Mouse (Mus musculus) layer of hippocampus, adult 8-10 months (tissue): ENCODE data around the gene Pa2g4. TPM values are rescaled to one million over a fixed set of nuclear protein-coding genes. Genes with fewer than 3 reads are reported as not detected.
A peak's percentile ranks its signal among the peaks of the same experiment; 100 is the strongest.

Source experiments
- DNase-seq, 2 experiments: peaks; one replicate each; pipeline ENCODE4 v3.0.0; 2022; ENCODE audit warnings: low spot score in 2 of 2
- total RNA-seq, 4 experiments: library from RNA; stranded (reverse); gene quantifications; 2 replicates each; pipeline ENCODE4 v1.2.4; 2022

Pa2g4 gene
- total RNA-seq, 4 experiments from 2014 or later, result 58.7 to 62.0 (median 59.0) TPM

DNA sequence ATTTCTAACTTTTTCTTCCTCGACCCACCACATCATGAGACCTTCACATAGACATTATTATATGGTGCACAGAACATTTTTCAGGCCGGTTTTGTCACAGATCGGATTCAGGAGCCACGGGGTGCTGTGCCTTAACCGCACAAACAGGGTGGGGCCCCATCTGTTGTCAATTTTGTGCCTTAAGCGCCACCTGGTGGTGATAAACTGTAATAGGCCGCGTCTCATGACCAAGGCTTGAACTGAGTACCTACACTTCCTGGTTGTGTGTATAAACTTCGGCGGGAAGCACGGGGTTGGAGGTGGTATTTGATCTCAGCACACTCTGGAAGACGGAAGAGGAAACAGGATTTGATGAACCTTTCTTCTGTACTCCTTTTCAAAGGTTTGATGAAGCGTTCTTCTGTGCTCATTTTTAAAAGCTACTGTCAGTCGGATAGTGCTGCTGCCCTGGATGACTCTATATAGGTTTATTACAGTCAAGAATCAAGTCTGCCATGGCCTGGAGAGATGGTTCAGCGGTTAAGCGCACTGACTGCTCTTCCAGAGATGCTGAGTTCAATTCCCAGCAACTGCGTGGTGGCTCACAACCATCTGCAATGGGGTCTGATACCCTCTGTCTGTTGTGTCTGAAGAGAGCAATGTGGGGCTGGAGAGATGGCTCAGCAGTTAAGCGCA, 29.4 kb downstream of the Pa2g4 start:
- DNase-seq, result peak; percentile 84 to 93

DNA sequence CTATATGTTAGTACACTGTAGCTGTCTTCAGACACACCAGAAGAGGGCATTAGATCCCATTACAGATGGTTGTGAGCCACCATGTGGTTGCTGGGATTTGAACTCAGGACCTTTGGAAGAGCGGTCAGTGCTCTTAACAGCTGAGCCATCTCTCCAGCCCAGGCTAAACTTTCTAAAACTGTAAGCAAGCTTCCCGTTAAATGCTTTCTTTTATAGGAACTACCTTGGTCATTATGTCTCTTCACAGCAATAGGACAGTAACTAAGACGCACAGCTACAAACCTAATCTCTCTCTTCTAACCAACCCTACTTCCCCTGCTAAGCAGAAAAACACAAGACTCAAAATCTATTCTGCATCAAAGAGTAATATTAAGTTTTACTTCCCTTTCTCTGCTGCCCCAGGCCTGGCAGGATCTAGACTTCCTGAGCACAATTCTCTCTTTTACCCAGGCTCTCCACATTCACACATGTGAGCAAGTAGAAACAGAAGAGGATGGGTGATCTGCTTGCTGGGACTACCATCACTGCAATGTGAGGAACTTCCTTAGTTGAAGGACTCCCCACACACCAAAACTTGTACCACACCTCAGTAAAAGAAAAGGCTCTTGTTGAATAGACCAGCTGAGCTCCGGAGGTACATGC, 30.0 kb downstream of the Pa2g4 start:
- no peak for DNase-seq

DNA sequence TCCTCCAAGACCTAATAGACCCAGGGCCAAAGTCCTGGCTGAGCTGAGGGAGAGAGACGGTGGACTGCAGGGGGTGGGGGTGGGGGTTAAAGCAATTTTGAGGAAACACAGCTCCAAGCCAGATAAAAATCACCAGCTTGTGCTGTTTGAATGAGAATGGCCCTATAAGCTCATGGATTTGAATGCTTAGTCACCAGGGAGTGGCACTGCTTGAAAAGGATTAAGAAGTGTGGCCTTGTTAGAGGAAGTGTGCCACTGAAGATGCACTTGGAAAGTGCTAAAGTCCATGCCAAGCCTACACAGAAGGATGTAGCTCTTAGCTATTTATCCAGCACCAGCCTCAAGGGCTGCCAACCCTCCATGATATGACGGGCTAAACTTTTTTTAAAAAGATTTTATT, 30.6 kb downstream of the Pa2g4 start:
- DNase-seq, result no peak

DNA sequence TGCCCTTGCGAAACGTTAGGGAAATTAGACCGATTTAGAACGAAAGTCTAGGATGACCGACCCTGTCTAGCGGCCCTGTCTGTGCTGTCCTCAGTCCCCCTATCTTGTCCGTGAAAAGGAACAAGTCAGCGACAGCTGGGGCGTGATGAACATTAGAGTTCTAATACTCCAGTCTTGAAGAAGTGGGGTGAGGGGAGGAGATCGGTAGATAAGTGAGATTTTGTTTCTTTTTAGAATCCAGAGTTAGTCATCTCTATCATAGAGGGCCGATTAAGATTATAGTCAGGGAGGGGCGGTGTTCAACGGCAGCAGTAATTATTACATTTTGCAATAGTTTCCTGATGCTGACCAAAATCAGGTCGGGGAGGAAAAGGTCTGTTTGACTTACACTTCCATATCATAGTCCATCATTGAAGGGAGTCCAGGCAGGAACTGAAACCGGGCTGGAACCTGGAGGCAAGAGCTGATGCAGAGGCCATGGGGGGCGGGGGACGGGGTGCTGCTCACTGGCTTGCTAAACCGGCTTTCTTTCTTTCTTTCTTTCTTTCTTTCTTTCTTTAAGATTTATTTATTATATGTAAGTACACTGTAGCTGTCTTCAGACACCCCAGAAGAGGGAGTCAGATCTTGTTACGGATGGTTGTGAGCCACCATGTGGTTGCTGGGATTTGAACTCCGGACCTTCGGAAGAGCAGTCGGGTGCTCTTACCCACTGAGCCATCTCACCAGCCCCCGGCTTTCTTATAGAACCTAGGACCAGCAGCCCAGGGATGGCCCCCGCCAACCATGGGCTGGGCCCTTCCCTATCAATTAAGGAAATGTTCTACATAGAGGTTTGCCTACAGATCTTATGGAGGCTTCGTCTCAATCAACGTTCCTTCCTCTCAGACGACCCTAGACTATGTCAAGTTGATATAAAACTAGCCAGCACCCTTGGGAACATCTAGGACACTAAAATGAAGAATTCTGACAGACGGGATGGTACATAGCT, 39.1 kb downstream of the Pa2g4 start:
- no peak for DNase-seq

DNA sequence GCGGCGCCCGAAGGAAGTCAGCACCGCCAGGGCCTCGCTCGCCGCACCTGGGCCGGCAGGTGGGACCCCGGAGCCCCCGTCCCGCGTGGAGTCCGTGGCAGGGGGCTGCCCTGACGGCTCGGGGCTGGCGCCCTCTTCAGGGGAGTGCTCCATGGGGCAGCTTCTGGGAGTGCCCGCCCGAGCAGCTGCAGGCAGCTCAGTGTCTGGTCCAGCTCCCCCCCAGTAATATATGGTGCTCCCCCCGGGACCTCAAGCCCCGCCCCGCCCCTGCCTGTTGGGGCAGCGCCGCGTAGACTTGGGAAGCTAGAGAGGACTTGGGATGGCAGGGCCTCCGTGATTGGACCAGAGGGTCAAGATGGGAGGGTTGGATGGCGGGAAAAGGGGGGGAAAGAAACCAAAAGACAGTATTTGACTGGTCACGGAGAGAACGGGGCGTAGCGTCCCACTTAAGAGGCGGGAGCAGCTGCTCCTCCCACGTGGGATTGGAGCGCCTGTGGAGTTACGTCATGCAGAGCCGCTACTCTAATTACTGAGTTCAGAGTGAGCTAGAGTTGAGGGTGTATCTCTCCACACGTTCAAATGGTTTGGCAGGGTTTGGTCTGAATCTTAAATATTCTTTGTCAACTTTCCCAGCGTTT, 40.0 kb downstream of the Pa2g4 start, which contains the start of gene Esyt1:
Esyt1 (minus strand) TSS at position 201 of the 638 bp plus-strand sequence.
- peak; percentile 87 to 93 for DNase-seq

DNA sequence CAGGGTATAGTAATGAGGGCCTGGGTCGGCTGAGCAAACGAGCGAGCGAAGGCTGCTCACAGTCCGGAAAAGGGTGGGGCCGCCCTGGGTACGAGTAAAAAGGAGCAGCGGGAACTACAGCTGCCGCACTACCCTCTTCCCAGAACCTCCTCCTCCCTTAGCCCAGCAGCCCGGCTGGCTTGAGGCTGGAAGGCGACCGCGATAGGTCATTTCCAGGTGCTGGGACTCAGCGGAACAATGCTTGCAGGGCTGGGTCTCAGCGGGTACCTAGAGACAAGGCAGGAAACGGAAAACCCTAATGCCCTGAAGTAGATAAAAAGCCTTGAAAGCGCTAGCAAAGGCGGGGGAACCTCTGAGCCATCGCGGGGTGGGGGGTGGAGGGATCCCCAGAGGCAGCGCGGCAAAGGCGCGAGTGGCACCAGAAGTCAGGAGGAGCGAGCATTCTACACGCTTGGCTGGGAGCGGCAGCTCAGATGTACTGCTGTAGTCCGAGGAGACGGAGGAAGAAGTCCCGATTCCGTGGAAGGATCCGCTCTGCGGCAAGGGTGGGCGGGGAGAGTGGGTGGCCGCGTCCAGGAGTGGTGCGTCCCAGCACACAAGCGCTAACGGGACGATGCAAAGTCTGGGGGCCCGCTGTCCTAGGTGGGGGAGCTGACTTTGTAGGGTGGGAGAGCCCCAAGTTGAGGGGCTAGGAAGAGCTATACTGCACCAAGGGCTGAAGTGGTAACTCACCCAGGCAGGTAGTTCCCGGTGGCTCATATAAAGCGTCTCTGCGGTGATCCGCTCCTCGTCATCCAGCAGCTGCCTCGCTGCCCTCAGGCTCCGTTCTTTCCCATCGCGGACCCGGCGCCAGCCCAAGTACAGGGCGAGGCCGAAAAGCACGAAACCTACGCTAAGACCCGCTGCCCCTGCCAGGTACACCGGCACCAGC, 40.8 kb downstream of the Pa2g4 start:
- no peak for DNase-seq

DNA sequence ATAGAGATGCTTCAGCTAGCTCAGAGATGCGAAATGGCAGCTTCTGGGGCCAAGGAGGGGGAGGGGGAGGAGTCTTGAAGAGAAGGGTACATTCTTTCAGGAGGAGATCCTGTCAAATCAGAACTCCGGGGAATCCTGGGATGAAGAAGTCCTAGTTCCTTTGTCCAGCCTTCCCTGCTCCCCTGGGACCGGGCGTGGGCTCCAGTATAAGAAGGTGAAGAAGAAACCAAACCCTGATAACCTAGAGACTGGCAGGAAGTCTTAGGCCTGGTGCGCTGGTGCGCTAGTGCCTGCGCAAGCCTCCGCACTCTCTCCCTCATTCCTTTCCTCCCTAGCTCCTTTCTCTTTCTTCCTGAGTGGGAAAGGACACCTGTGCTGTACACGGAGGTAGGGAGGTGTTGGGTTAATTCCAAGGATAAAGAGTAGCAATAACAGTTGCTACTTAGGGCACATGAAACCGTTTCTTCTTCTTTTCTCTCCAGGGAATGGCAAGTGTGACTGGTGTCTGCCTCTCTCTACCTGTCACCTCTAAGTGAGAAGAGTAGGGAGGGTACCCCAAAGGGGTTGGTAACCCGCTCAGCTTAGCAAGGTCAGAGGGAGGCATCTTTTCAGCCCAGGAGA, 41.6 kb downstream of the Pa2g4 start:
- DNase-seq, result no peak

DNA sequence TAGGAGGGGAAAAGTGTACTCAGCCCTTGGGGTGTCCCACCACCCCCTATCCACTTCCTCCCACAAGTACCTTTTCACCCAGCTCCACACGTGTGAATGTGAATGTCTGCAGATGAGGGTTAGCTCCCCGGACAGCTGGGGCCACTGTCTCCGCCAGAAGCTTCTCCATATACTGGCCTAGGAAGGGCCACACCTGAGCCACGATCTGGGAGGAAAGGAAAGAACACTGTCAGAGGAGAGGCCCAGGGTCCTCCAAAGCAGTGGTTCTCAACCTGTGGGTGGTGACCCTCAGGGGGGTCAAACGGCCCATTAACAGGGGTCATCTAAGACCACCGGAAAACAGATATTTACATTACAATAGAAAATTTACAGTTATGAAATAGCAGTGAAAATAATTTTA, 43.4 kb downstream of the Pa2g4 start:
- DNase-seq, result no peak

DNA sequence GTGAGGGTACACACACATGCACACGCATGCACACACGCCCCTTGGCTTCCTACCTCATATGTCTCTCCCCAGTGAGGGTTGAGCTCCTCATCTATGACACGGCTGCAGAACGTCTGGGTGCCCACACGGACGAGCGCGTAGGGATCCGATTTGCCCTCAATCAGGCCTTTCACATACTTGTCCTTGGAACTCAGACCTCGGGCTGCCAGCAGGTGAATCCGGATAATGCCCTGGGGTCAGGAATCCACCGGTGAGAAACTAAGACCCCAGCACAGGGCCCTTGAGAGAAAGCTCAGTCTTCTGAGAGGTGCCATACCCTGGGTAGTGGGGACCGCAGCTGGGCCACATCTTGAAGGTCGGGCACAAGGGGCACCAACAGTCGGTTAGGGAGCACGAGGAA, 45.2 kb downstream of the Pa2g4 start:
- no peak for DNase-seq

DNA sequence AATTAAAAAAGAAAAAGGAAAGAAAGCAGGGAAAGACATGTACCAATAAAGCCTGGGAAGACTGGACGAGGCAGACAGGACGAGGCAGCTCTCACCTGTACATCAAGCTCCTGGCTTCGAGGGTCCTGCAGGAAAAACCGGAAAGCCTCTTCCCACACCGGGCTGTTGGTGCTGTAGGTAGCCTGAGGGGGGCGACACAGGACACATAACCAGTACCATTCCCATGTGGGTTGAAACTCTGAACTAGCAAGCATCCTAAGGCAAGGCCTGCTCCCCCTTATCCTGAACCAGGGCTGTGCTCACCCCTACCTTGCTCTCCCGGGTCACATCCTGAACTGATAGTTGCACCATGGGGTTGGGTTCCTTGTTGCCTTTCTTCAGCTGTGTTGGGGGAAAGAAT, 47.0 kb downstream of the Pa2g4 start:
- DNase-seq, result no peak

DNA sequence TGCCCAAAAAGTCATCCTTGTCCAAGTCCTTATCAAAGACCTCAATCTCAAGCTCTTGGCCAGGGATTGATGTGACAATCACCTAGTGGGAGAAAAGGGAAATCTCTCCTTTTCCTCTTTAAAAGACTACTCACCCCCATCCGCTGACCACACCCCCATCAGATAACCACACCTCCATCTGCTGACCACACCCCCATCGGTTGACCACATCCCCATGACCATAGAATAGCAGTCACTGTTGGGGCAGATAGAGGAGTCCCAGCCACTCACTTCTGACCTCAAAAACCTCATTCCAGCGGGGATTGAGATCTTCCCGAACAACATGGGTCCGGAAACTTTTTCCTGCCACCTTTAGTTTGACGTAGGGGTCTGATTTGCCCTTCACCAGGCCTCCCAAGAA, 49.1 kb downstream of the Pa2g4 start:
- no peak for DNase-seq

DNA sequence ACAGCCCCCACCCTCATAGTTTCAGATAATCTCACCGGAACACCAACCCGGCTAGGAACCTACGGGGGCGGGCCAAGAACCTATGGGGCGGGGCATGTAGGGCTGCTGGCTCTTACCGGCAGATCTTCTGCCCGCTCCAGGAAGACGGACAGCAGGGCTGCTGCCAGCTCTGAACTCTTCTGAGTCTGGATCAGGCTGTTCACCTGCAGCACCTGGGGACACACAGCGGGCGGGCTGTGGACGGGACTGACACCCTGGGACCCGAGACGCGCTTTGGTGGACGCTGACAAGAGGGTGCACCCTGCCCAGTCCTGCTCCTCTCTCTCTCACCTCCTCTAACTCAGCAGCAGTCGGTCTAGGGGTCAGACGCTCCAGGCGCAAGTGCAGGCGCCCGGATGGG, 49.8 kb downstream of the Pa2g4 start:
- no peak for DNase-seq

DNA sequence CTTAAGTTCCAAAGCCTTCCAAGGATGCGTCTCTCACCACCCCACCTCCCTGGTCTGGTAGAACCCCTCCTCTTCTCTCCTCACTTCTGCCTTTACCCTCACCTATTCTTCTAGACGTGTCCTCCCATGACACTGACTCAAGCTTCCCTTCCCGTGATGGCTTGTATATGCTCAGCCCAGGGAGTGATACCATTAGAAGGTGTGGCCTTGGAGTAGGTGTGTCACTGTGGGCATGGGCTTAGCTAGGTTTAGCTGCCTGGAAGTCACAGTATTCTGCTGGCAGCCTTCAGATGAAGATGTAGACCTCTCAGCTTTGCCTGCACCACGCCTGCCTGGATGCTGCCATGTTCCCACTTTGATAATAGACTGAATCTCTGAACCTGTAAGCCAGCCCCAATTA, 50.7 kb downstream of the Pa2g4 start:
- DNase-seq, result no peak

DNA sequence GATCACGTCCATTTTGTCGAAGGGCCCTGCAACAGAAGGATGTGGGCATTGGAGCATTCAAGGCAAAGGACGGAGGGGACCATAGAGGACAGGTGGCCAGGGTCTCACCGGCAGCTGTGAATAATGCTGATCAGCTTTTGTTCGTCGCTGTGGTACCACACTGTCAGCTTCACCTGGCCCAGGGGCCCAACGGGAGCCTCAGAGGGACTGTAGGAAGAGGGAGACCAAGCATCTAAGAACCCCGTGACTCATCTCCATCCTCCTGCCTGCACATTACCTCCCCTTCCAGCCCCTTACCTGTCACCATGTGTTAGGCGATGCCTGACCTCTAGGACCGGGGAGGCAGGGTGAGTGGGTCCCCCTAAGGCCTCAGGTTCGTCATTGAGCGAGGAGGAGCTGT, 54.0 kb downstream of the Pa2g4 start:
- DNase-seq, result no peak

DNA sequence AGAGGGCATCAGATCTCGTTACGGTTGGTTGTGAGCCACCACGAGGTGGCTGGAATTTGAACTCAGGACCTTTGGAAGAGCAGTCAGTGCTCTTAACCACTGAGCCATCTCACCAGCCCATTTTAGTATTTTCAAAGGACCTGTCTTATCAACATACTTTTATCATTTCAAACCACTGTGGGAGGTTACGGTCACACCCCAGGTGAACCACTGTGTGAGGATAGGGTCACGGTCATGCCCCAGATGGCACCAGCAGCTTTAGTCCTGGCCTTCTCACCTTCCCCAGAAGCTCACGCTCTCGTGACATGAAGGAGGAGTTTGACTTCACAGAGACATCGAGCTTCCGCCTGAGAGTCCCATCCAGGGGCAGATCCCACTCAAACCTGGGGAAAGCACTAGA, 54.6 kb downstream of the Pa2g4 start:
- DNase-seq, result no peak

DNA sequence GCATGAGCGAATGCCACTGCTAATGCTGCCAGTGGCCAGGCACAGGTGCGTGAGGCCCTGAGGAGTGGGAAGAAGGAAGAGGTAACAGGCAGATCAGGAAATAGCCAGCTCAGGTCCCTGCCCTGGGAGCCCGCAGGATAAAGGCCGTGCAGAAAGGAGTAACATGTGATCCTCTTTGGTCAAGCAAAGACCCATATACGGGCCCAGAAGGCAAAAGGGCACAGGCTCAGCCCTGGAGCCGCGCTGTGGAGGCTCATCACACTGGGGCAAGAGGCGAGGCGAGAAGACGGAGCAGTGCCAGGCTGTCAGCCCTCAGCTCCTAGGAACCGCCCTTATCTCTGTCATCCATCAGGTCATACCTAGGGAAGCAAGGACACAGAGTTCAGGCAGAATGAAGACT, 55.5 kb downstream of the Pa2g4 start:
- no peak for DNase-seq

DNA sequence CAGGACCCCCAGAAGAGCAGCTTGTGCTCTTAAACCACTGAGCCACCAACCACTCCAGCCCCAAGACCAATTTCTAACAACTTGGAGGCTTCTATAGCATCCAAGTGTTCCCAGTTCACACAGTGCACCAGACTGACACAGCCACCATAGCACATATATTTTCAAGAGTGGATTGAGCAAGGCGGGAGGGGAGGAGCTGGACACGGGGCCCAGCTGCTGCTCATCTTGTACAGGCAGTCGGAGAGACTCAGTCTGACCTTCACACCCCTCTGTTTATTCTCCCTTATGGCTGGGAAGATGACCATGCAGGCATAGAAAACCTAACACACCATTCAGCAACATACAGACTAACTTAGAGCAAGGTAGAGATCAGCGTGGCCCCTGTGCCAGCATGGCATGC, 56.0 kb downstream of the Pa2g4 start:
- DNase-seq, result no peak

DNA sequence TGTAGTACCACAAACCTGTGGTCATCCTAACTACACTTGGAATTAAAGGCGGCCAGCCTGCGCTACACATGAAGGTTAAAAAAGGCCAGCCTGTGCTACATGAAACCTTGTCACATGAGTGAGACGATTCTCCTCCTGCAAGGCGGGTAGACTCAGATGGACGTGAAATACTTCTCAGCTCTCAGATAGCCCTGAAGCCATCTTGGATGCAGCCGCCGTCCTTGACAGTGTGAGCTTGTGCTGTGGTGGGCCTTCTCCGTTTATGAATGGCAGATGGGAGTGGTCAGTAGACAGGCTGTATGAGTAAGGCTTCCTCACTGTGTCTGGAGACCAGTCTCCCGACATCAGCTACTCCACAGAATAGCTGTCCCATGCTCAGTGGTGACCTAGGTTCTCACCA, 56.6 kb downstream of the Pa2g4 start:
- DNase-seq, result no peak

DNA sequence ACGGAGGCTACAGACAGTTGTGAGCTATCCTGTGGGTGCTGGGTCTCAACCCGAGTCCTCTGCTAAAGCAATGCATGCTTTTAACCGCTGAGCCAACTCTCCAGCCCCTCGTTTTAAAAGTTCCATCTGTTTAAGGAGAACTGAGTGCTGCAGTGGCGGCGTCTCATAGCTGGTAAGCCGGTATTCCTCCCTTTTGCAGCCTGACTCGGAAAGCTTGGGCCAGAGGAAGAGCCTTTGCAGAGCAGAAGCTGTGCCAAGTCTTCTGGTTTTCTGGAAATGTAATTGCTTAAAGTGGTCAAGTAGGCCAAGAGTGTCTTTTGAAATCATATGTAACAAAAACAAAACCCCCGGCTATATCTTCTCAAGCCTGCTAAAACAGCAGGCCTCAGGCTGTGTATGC, 57.5 kb downstream of the Pa2g4 start:
- no peak for DNase-seq
